Mouse (Mus musculus): ENCODE data around the gene Col27a1.

- TF ChIP-seq CTCF (IDR thresholded peaks at IDR 0.05; ENCODE audit: low read depth, low read length) = no peak
- no peak for TF ChIP-seq POLR2A (IDR thresholded peaks at IDR 0.05; ENCODE audit: extremely low read depth, insufficient read depth, low read length)
Measured at GRCm38 (mm10) chr4:63370897-63371296, 157.1 kb downstream of the Col27a1 start.

All from liver, adult 2 months (tissue).